Mouse (Mus musculus) stomach, embryonic 15.5 days (tissue): Measurements from ENCODE around the gene Fam98b. TPM values are rescaled to one million over a fixed set of nuclear protein-coding genes. Genes with fewer than 3 reads are reported as not detected.

Experiments used
- ATAC-seq: fragments of 200-750 bp; cut with Nextera tagmentation; 2 replicates; pipeline ENCODE4 v1.8.0; 2017; ENCODE audit warnings: low read depth, moderate number of reproducible peaks, moderate TSS enrichment; ENCODE audit not compliant: insufficient read depth, low FRiP score
- H3K27ac ChIP-seq: fragments of 300-500 bp; sonication (generic); 2 replicates; pipeline ENCODE4 v1.5.1; 2015; ENCODE audit warnings: mild to moderate bottlenecking, inconsistent platforms
- H3K27me3 ChIP-seq: fragments of 300-500 bp; sonication (generic); replicated peaks from 2 replicates; pipeline ENCODE4 v1.6.1; 2015; ENCODE audit warnings: inconsistent platforms
- H3K36me3 ChIP-seq: fragments of 300-500 bp; sonication (generic); 2 replicates; pipeline ENCODE4 v1.6.1; 2015; ENCODE audit warnings: inconsistent platforms
- H3K4me1 ChIP-seq: fragments of 300-500 bp; sonication (generic); 2 replicates; pipeline ENCODE4 v1.6.1; 2015; ENCODE audit warnings: inconsistent platforms
- H3K4me2 ChIP-seq: fragments of 300-500 bp; sonication (generic); 2 replicates; pipeline ENCODE4 v1.6.1; 2015; ENCODE audit warnings: mild to moderate bottlenecking, inconsistent platforms
- H3K4me3 ChIP-seq: fragments of 300-500 bp; sonication (generic); replicated peaks from 2 replicates; pipeline ENCODE4 v1.5.1; 2015; ENCODE audit warnings: inconsistent platforms
- H3K9ac ChIP-seq: fragments of 300-500 bp; sonication (generic); 2 replicates; pipeline ENCODE4 v1.6.1; 2015; ENCODE audit warnings: inconsistent platforms
- H3K9me3 ChIP-seq: fragments of 300-500 bp; sonication (generic); 2 replicates; pipeline ENCODE4 v1.6.1; 2016; ENCODE audit warnings: inconsistent platforms
- WGBS: fragments of 180-500 bp; shearing (Covaris S2); methylation state at CpG from one replicate; pipeline ENCODE4 v1.1.7; 2015; 5-methylcytosine and 5-hydroxymethylcytosine counted together
- polyA plus RNA-seq: library from polyadenylated mRNA; unstranded; fragments of >200 nt; fragmentation: Nextera tagmentation; extraction: Ambion mirVana; gene quantifications from 2 replicates; pipeline ENCODE4 v1.2.1, GENCODE M21; 2015

The Fam98b gene
- 10.6 and 11.3 TPM in 2 replicates for polyA plus RNA-seq

GRCm38 (mm10) chr2:117249255-117250000 is at the start of gene Fam98b:
Gene Fam98b (plus strand): TSS chr2:117249739.
- peak within 1 kb of the TSS; percentile 90 for H3K4me3 ChIP-seq
- peaks cover 3% of the 10 kb centered on the region; the same call in 1 of the 2 replicates for H3K4me1 ChIP-seq
- ATAC-seq: peak; percentile 91
- no peaks in the 10 kb centered on the region for H3K36me3 ChIP-seq
- peak within 1 kb of the TSS; percentile 88 for H3K9ac ChIP-seq
- peak within 1 kb of the TSS; percentile 85 for H3K27ac ChIP-seq
- no peaks in the 10 kb centered on the region for H3K9me3 ChIP-seq
- H3K4me2 ChIP-seq: peak within 1 kb of the TSS; percentile 71
- no peaks in the 10 kb centered on the region for H3K27me3 ChIP-seq
- 0% methylated on average over 29 of the region's 33 CpGs for WGBS

- ATAC-seq: peak; percentile 53; the same call in 1 of the 2 replicates
- H3K4me2 ChIP-seq: no peak overlapping the region
- 34% methylated on average over 9 of the region's 9 CpGs for WGBS
- no peaks in the 10 kb centered on the region for H3K36me3 ChIP-seq
- H3K27me3 ChIP-seq: no peaks in the 10 kb centered on the region
- no peaks in the 10 kb centered on the region for H3K4me1 ChIP-seq
- H3K9me3 ChIP-seq: no peaks in the 10 kb centered on the region
- no peak overlapping the region for H3K4me3 ChIP-seq
- no peak overlapping the region for H3K9ac ChIP-seq
- no peak overlapping the region for H3K27ac ChIP-seq
Measured at GRCm38 (mm10) chr2:117200869-117201338, 48.6 kb upstream of the Fam98b start.

- WGBS: 66% methylated on average over 5 of the region's 5 CpGs
Measured at GRCm38 (mm10) chr2:117203350-117203749, 46.2 kb upstream of the Fam98b start.

GRCm38 (mm10) chr2:117204534-117204933 is 45.0 kb upstream of the Fam98b start:
- Histone ChIP-seq H3K27me3 (no peaks in the 10 kb centered on the region), H3K4me2 (no peak overlapping the region), H3K9me3 (no peaks in the 10 kb centered on the region), H3K36me3 (no peaks in the 10 kb centered on the region), H3K9ac (no peak overlapping the region), H3K4me1 (no peaks in the 10 kb centered on the region), H3K27ac (no peak overlapping the region), H3K4me3 (no peak overlapping the region)
- WGBS: 52% methylated on average over 3 of the region's 3 CpGs
- no peak for ATAC-seq

More at GRCm38 (mm10) chr2:117203350-117203749, 46.2 kb upstream of the Fam98b start:
- H3K27ac ChIP-seq: no peak overlapping the region
- H3K4me1 ChIP-seq: no peaks in the 10 kb centered on the region
- no peak for ATAC-seq
- H3K9me3 ChIP-seq: no peaks in the 10 kb centered on the region
- no peaks in the 10 kb centered on the region for H3K27me3 ChIP-seq
- H3K4me2 ChIP-seq: no peak overlapping the region
- no peak overlapping the region for H3K4me3 ChIP-seq
- H3K36me3 ChIP-seq: no peaks in the 10 kb centered on the region
- no peak overlapping the region for H3K9ac ChIP-seq

GRCm38 (mm10) chr2:117205066-117205465 is 44.5 kb upstream of the Fam98b start:
- Histone ChIP-seq H3K4me1 (peaks cover 1% of the 10 kb centered on the region; the same call in 1 of the 2 replicates), H3K27me3 (no peaks in the 10 kb centered on the region), H3K4me3 (no peak overlapping the region), H3K4me2 (no peak overlapping the region), H3K36me3 (no peaks in the 10 kb centered on the region), H3K27ac (no peak overlapping the region), H3K9me3 (no peaks in the 10 kb centered on the region), H3K9ac (no peak overlapping the region)
- no peak for ATAC-seq
- 77% methylated on average over 6 of the region's 6 CpGs for WGBS

GRCm38 (mm10) chr2:117210416-117211085 is 39.0 kb upstream of the Fam98b start:
- no peak overlapping the region for H3K4me3 ChIP-seq
- WGBS: 6% methylated on average over 6 of the region's 6 CpGs
- peak; percentile 96 for ATAC-seq
- H3K9me3 ChIP-seq: no peaks in the 10 kb centered on the region
- 0 out of 2 replicates have a peak overlapping the region, but pooled peaks have one; percentile 12 for H3K27ac ChIP-seq
- peak overlapping the region; percentile 33 for H3K4me2 ChIP-seq
- H3K4me1 ChIP-seq: peaks cover 4% of the 10 kb centered on the region; the same call in 1 of the 2 replicates
- H3K36me3 ChIP-seq: no peaks in the 10 kb centered on the region
- H3K9ac ChIP-seq: no peak overlapping the region
- H3K27me3 ChIP-seq: no peaks in the 10 kb centered on the region

- no peaks in the 10 kb centered on the region for H3K9me3 ChIP-seq
- 58% methylated on average over 2 of the region's 2 CpGs for WGBS
- no peak for ATAC-seq
Measured at GRCm38 (mm10) chr2:117216152-117216551, 33.4 kb upstream of the Fam98b start.

GRCm38 (mm10) chr2:117217695-117218216 is 31.8 kb upstream of the Fam98b start:
- Histone ChIP-seq H3K9me3 (no peaks in the 10 kb centered on the region), H3K4me1 (0 out of 2 replicates have a peak, but pooled peaks cover 3% of the 10 kb centered on the region), H3K36me3 (no peaks in the 10 kb centered on the region), H3K27ac (peak overlapping the region; percentile 8; the same call in 1 of the 2 replicates), H3K9ac (no peak overlapping the region), H3K27me3 (no peaks in the 10 kb centered on the region), H3K4me3 (no peak overlapping the region), H3K4me2 (peak overlapping the region; percentile 37; the same call in 1 of the 2 replicates)
- ATAC-seq: peak; percentile 66; the same call in 1 of the 2 replicates
- 10% methylated on average over 15 of the region's 15 CpGs for WGBS

More at GRCm38 (mm10) chr2:117216152-117216551, 33.4 kb upstream of the Fam98b start:
- Histone ChIP-seq H3K27me3 (no peaks in the 10 kb centered on the region), H3K9ac (no peak overlapping the region), H3K4me3 (no peak overlapping the region), H3K36me3 (no peaks in the 10 kb centered on the region), H3K27ac (no peak overlapping the region), H3K4me1 (0 out of 2 replicates have a peak, but pooled peaks cover 3% of the 10 kb centered on the region), H3K4me2 (no peak overlapping the region)

GRCm38 (mm10) chr2:117219536-117219935 is 30.0 kb upstream of the Fam98b start:
- no peak for ATAC-seq

GRCm38 (mm10) chr2:117222651-117223050 is 26.9 kb upstream of the Fam98b start:
- Histone ChIP-seq H3K9me3 (no peaks in the 10 kb centered on the region), H3K4me2 (no peak overlapping the region), H3K27ac (0 out of 2 replicates have a peak overlapping the region, but pooled peaks have one; percentile 9), H3K27me3 (no peaks in the 10 kb centered on the region), H3K36me3 (no peaks in the 10 kb centered on the region), H3K4me1 (0 out of 2 replicates have a peak, but pooled peaks cover 3% of the 10 kb centered on the region), H3K9ac (no peak overlapping the region), H3K4me3 (no peak overlapping the region)
- WGBS: 55% methylated on average over 9 of the region's 9 CpGs
- ATAC-seq: no peak

More at GRCm38 (mm10) chr2:117219536-117219935, 30.0 kb upstream of the Fam98b start:
- Histone ChIP-seq H3K9me3 (no peaks in the 10 kb centered on the region), H3K4me2 (no peak overlapping the region), H3K27me3 (no peaks in the 10 kb centered on the region), H3K9ac (no peak overlapping the region), H3K36me3 (no peaks in the 10 kb centered on the region), H3K4me3 (no peak overlapping the region), H3K4me1 (0 out of 2 replicates have a peak, but pooled peaks cover 3% of the 10 kb centered on the region), H3K27ac (no peak overlapping the region)
- WGBS: 87% methylated on average over 4 of the region's 4 CpGs

GRCm38 (mm10) chr2:117228601-117229125 is 20.9 kb upstream of the Fam98b start:
- Histone ChIP-seq H3K36me3 (no peaks in the 10 kb centered on the region), H3K4me1 (peaks cover 6% of the 10 kb centered on the region; the same call in 1 of the 2 replicates), H3K27me3 (no peaks in the 10 kb centered on the region; the same call in 1 of the 2 replicates), H3K27ac (peak overlapping the region; percentile 17), H3K4me3 (no peak overlapping the region), H3K9ac (no peak overlapping the region), H3K9me3 (no peaks in the 10 kb centered on the region), H3K4me2 (no peak overlapping the region)
- WGBS: 46% methylated on average over 11 of the region's 11 CpGs
- ATAC-seq: no peak
